12 mouse cellular contexts compared by ENCODE assay signal in genomic region chr13:97498981-97499380, GRCm38 (mm10).
"Had no signal": no experiment of that assay in that cellular context is flagged by ENCODE, and none has a peak within 500 bp of the region (broad histone marks: within the 10 kb centered on the region; RNA-seq: fewer than 3 reads in every experiment).

No protein-coding gene starts in this region.

- DNase-seq: kidney, adult 2 months; kidney, postnatal 14 days; layer of hippocampus, adult 9-11 months; layer of hippocampus, postnatal 36 days; lung, embryonic 14.5 days; lung, postnatal 14 days; right cerebral cortex, postnatal 25 days had no signal

- H3K27me3 ChIP-seq: kidney, embryonic 15.5 days; limb, embryonic 15.5 days; midbrain, embryonic 15.5 days had no signal

- H3K9me3 ChIP-seq: kidney, embryonic 15.5 days; limb, embryonic 15.5 days; liver, embryonic 12.5 days; midbrain, embryonic 15.5 days had no signal

- H3K4me3 ChIP-seq: kidney, embryonic 15.5 days; limb, embryonic 15.5 days; liver, embryonic 12.5 days; midbrain, embryonic 15.5 days had no signal

- H3K4me1 ChIP-seq: limb, embryonic 15.5 days; liver, embryonic 12.5 days; midbrain, embryonic 15.5 days had no signal

- H3K27ac ChIP-seq: kidney, embryonic 15.5 days; limb, embryonic 15.5 days; liver, embryonic 12.5 days; macrophage; midbrain, embryonic 15.5 days had no signal

- H3K36me3 ChIP-seq: kidney, embryonic 15.5 days; limb, embryonic 15.5 days; liver, embryonic 12.5 days; midbrain, embryonic 15.5 days had no signal
